Mouse (Mus musculus) cerebellum, adult 9-10 months (tissue): ENCODE results near the gene Foxd1.

ENCODE experiments used
- DNase-seq: peaks from one replicate; pipeline ENCODE4 v3.0.0; 2022

Foxd1 gene

GRCm38 (mm10) chr13:98354090-98354801 is at the start of gene Foxd1:
TSS of gene Foxd1 (plus strand) at chr13:98354242.
- DNase-seq = no peak

GRCm38 (mm10) chr13:98305257-98305656 is 48.8 kb upstream of the Foxd1 start:
- DNase-seq = no peak

- DNase-seq = no peak
These were observed 47.6 kb upstream of the Foxd1 start for GRCm38 (mm10) chr13:98306393-98306792.

- no peak for DNase-seq
These were observed 47.1 kb upstream of the Foxd1 start for GRCm38 (mm10) chr13:98306852-98307475.

GRCm38 (mm10) chr13:98308004-98308403 is 46.0 kb upstream of the Foxd1 start:
- DNase-seq = no peak

GRCm38 (mm10) chr13:98308724-98309123 is 45.3 kb upstream of the Foxd1 start:
- DNase-seq = no peak

GRCm38 (mm10) chr13:98311597-98311996 is 42.4 kb upstream of the Foxd1 start:
- no peak for DNase-seq

- DNase-seq = no peak
These were observed 40.4 kb upstream of the Foxd1 start for GRCm38 (mm10) chr13:98313631-98314030.

GRCm38 (mm10) chr13:98315124-98315523 is 38.9 kb upstream of the Foxd1 start:
- no peak for DNase-seq

- no peak for DNase-seq
These were observed 37.9 kb upstream of the Foxd1 start for GRCm38 (mm10) chr13:98316140-98316479.

- peak; percentile 92 for DNase-seq
These were observed 37.4 kb upstream of the Foxd1 start, which contains the start of gene Btf3 for GRCm38 (mm10) chr13:98316480-98317245. TSS of gene Btf3 (minus strand) at chr13:98317006.

GRCm38 (mm10) chr13:98317246-98317677 is 36.8 kb upstream of the Foxd1 start:
- DNase-seq = no peak

- DNase-seq = no peak
These were observed 36.1 kb upstream of the Foxd1 start for GRCm38 (mm10) chr13:98317911-98318310.

GRCm38 (mm10) chr13:98325034-98325433 is 29.0 kb upstream of the Foxd1 start:
- DNase-seq = no peak

- DNase-seq = no peak
These were observed 21.9 kb upstream of the Foxd1 start for GRCm38 (mm10) chr13:98332106-98332505.

- DNase-seq = no peak
These were observed 17.8 kb upstream of the Foxd1 start for GRCm38 (mm10) chr13:98336205-98336604.

GRCm38 (mm10) chr13:98340506-98340905 is 13.5 kb upstream of the Foxd1 start:
- DNase-seq = no peak

- DNase-seq = no peak
These were observed 4.6 kb upstream of the Foxd1 start for GRCm38 (mm10) chr13:98349491-98349890.

- no peak for DNase-seq
These were observed 2.5 kb upstream of the Foxd1 start for GRCm38 (mm10) chr13:98351527-98351926.

GRCm38 (mm10) chr13:98352381-98352975 is 1.6 kb upstream of the Foxd1 start:
- DNase-seq = no peak

- DNase-seq = no peak
These were observed 343 bp upstream of the Foxd1 start for GRCm38 (mm10) chr13:98353709-98354089.

GRCm38 (mm10) chr13:98354871-98355558 is 973 bp downstream of the Foxd1 start:
- no peak for DNase-seq
